Mouse (Mus musculus) neural tube, embryonic 10.5 days (tissue): ENCODE measurements at regions not wholly inside any gene's neighbourhood (a gene's known extent, or its start where the extent isn't known, plus 50 kb on each side); places are given as distances from the start of the nearest gene placed in this dataset.
A peak's percentile ranks its signal among the peaks of the same experiment; 100 is the strongest.

Experiments
- DNase-seq: peaks from one replicate; pipeline ENCODE4 v3.0.0-alpha.2; 2017; ENCODE audit warnings: low spot score; ENCODE audit errors: extremely low spot score

GRCm38 (mm10) chr17:48592457-48592856 is 137.8 kb downstream of the Unc5cl start:
- DNase-seq, result no peak

- DNase-seq, result no peak
Measured at GRCm38 (mm10) chr17:48595418-48595963, 140.8 kb downstream of the Unc5cl start.

DNA sequence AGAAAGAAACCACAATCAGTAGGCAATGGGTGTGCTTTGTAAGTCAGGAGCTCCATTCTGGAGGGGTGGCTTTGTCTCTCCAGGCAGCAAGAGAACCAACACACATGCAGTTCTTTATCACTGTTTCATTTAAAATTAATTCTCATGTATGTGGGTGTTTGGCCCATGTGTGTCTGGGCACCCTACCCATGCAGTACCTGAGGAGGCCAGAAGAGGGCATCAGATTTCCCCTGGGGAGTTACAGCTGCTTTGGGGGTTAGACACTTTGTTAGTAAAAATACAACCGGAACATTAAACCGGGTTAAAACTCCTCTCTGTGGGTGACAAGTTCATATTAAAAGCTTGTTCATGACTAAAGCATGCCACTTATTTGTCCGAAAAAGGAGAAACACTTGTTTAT is 141.7 kb downstream of the Unc5cl start:
- DNase-seq, result no peak

DNA sequence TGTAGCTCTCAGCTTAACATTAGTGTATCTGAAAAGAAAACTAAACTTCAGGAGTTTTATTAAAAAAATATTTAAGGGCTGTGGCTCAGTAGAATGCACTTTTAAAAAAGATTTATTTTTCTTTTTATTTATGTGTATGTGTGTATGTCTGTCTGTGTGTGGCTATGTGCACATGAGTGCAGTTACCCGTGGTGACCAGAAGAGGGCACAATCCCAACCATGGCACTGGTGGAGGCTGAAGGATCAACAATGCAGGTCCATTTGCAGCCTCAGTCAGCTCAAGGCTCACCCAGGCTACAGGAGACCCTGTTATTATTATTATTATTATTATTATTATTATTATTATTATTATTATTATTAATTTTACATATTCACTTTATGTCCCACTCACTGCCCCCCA is 142.6 kb downstream of the Unc5cl start:
- DNase-seq, result no peak

- DNase-seq, result no peak
Measured at GRCm38 (mm10) chr17:48598471-48599141, 143.9 kb downstream of the Unc5cl start.

DNA sequence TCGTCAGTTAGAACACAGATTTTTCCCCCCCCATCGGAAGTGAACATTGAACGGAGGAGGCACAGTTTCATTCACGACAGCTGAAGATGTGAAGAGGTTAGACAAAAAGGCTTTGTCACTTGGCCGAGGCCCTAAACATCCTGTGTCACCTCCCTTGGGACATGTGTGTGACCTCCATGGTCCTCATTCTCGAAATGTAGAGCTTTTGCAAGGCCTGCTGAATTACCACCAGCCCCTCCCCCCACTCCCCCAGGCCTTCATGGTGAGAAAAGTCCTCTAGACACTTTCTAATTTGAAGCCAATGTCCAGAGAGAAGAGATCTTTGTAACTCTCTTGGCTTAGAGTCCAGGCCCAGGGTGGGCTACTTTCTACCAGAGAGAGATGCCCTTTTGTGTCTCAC is 145.5 kb downstream of the Unc5cl start:
- no peak for DNase-seq

DNA sequence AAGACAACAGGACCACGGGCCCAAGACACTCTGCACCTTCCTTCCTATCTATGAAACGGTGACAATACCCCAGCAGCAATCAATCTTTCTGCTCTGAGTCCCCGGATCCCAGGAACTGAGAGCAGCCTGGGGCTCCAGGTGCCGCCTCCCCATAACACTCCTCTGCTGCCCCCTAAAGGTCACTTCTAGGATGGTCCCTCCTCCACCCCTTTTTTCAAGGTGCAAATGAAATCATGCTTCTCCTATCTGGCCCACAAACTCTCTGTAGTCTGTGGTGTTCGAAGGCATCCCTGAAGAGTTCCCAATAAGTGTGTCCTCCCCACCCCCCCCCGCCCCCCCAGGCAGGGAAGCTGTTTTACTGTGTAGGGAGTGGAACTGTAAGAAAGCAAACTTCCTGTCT is 147.9 kb downstream of the Unc5cl start:
- DNase-seq, result peak; percentile 61

DNA sequence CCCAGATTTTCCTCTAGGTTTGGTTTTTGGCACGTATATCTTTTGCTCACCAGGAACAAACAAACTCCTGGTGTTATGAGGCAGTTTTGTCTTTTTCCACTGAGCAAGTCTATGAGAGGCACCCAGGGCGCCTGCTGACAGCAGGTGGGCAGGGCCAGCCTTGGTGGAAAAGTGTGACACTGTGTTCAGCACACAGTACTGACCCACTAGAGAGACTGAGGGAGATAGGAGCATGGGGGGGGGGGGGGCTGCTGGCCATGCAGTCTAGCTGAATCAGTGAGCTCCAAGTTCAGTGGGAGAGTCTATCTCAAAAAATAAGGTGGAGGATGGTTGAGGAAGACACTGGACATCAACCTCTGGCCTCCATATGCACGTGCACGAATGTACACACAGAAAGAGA is 152.1 kb downstream of the Unc5cl start:
- DNase-seq, result no peak

GRCm38 (mm10) chr17:48608315-48608714 is 153.6 kb downstream of the Unc5cl start:
- DNase-seq, result no peak

DNA sequence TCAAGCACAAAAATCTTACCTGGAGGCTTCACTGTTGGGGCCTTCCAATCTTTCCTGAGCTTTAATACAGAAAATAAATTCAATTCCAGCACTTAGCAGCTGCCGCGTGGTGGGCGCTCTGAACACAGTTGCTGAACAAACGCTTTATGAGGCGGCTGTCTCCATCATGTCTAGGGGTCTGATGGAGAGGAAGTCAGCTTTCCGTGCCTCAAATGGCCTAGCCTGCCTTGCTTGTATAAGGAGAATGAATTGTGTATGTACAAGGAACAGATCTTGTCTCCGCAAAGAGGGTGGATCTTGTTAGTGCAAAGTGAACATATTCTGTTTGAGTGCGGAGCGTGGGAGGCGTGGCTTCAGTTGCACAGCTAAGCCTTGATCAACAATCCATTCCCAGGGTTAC is 155.4 kb downstream of the Unc5cl start:
- no peak for DNase-seq

DNA sequence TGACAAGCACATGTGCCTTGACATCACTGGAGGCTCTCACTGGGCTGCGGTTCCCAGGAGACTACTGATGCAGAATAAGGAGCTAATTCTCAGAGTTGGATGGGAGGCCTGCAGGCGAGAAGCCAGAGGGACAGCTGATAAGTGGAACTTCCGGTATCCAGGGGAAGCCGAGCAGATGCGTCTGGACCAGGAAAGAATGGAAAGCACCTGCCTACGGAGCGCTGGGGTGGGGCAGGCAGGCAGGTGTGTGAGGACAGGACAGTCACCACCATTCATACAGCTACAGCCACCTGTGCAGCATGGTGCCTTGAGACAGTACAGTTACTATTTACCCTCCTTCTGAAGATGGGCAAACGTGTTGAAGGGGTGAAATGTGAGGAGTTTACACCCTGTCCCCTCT is 156.1 kb downstream of the Unc5cl start:
- no peak for DNase-seq

GRCm38 (mm10) chr17:48613491-48613890 is 158.8 kb downstream of the Unc5cl start:
- no peak for DNase-seq

DNA sequence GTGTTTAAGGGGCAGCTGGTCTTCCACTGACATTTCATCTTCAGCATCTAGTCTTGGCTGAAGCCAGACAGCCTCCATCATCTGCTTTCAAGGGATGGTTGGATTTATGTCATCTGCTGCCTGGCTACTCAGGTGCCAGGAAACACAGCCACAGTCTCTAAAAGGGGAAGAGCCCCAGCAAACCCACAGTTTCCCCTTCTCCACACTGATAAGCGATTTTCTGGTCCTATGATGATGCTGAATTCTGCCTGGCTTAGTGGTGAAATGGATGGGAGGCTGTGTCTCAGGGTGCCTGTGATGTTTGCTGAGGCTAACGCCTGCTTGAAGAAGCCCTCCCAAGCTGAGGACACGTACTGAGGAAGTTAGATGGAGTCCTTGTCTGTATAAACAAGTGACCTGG is 160.5 kb downstream of the Unc5cl start:
- DNase-seq, result no peak

DNA sequence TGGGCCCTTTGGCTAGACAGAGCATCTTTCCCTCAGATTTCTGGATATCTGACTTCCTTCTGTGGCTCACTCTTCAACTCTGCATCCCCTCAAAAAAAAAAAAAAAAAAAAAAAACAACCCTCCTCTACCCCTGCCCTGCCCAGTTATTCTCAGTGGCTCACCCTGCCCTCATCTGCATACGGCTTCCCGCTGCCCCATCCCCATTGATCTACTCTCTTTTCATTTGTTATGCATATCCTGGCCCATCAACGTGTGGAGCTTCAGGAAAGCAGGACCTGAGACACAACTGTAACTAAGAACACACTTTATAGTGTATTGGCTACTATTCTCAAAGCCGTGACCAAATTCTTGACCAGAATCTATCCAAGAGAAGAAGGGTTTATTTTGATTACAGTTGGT is 161.5 kb downstream of the Unc5cl start:
- no peak for DNase-seq

- DNase-seq, result no peak
Measured at GRCm38 (mm10) chr17:48620896-48621295, 166.2 kb downstream of the Unc5cl start.

GRCm38 (mm10) chr17:48621676-48622075 is 167.0 kb downstream of the Unc5cl start:
- no peak for DNase-seq

GRCm38 (mm10) chr17:48624937-48625336 is 170.2 kb downstream of the Unc5cl start:
- DNase-seq, result no peak

DNA sequence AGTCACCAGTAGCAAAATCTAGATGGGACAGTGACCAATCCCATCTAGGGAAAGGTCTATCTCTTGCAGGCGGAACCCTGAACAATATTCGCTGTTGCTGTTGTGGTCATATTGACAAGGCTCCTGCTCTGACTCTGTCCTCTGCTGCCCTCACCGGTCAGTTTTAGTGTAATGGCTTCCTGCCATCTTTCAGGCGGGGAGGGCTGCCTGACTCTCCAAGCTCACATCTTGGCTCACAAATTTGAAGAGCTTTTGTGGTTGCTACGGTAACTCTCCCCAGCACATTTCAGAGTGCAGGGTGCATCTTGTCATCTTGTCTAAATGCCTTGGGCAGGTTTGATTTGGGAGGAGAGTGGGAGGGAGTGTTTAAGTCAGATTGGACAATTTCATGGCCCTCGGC is 171.3 kb downstream of the Unc5cl start:
- DNase-seq, result no peak

DNA sequence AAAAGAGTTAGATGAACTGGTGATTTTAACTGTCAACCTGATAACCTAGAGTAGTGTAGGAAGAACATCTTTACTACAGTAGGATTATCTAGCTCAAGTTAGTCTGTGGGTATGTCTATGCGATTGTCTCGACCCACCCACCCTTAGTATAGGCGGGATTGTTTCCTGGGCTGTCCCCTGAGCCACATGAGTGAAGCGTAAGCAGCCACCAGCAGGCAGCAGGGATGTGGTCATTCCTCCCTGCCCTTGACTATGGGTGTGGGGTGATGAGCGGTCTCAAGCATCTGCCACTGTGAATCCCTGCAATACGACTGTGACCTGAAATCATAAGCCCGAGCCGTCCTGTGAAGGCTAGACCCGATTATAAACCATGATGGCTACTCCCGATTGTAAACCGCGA is 184.9 kb downstream of the Unc5cl start:
- no peak for DNase-seq

DNA sequence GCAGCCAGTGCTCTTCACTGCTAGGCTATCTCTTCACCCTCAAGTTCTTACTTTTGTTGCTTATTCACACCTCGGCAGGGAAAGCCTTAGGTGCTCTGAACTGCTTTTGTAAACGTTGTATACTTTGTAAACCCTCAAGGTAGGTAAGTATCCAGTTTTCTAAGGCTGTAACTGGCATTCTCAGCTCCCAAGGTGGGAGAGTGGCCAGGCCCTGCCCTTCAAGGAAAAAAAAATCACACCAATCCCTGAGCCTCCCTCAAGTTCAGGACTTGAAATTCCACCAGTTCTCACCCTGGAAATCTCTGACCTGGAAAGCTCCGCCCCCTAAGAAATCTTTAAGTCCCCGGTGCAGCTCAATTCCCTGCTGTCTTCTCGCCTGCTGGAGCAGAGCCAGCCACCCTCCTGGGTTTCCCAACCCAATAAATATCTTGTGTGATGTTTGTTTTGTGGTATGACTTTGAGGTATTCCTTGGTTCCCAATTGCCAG is 188.9 kb downstream of the Unc5cl start:
- DNase-seq, result no peak

DNA sequence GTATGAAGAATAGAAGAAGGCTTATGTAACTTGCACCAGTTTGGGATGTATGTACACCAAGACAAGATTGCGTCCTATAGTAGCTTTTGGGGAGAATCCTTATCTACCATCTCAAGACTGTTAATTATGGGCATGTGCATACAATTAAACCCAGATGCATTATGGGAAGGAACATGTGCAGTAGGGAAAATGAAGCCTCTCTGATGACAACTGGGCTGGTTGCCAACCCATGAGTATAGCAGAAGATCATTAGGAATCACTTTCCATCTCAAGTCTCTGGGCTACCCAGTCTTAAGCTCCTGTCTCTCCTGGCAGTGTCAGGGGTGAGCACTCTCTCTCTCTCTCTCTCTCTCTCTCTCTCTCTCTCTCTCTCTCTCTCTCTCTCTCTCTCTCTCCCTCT is 190.4 kb downstream of the Unc5cl start:
- no peak for DNase-seq

GRCm38 (mm10) chr17:48646626-48647195 is 192.0 kb downstream of the Unc5cl start:
- DNase-seq, result no peak

DNA sequence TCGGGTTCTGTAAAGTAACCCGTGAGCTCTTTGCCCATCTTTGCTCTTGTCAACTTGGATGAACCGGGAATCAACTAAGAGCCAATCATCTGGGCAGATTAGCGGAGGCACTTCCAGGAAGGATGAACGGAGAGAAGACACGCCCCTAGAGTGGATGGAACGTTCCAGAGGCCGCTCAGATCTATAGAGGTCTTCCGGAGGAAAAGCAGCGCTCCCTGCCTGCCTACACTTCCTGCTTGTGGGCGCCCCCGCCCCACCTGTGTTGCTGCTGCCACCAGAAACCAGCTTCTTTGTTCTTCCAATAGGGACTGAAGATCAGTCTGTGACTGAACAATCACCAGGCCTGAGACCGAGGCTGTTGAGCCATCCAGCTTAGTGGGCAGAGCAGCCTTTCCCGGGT is 192.7 kb downstream of the Unc5cl start:
- no peak for DNase-seq
